Mouse (Mus musculus) liver, embryonic 14.5 days (tissue): ENCODE data around the gene Gm49661.

ENCODE experiments used
- CTCF ChIP-seq: IDR thresholded peaks from 2 replicates; pipeline ENCODE4 v1.5.1; 2016; ENCODE audit warnings: antibody characterized with exemption, low read depth, control low read depth
- EP300 ChIP-seq: IDR thresholded peaks from 2 replicates; pipeline ENCODE4 v1.6.1; 2016; ENCODE audit warnings: antibody characterized with exemption, low read depth

DNA sequence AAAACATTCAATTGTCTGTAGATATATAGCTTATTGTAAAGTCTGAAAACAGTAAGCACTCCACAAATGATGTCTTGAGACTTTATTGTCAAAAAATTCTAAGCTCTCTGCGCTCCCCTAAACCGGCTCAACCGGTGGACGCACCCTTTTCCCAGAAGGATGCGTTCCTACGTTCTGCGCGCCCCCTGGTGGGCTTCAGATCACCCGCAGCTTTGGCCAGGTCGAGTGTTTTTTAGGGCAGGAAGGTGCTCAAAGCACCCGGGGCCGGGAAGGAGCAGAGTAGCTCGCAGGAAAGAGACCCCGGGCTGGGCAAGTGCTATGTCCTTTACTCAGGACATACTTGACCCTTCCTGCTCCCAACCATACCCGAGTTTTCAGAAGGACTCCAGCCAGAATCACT, 20.6 kb upstream of the Gm49661 start:
- TF ChIP-seq CTCF (peak; percentile 96), EP300 (no peak)
